Mouse (Mus musculus): ENCODE measurements around the gene Agap2.

Gene Agap2

GRCm38 (mm10) chr10:127075080-127075479 lies at the start of gene Agap2:
TSS of gene Agap2 (plus strand) at chr10:127075284.
- in situ Hi-C loops (cut with MboI; ENCODE audit: unreplicated experiment in 2 of 2): loop anchor here in 1 of 2 experiments (5.0 kb wide), 1 partner anchor 37 kb away; no protein-coding TSS in a partner anchor

- in situ Hi-C loops (cut with MboI; ENCODE audit: unreplicated experiment in 2 of 2): loop anchor here (5.0 kb wide), 1 partner anchor 113 kb away; no protein-coding TSS in a partner anchor
Observed at GRCm38 (mm10) chr10:127030336-127031296, 44.5 kb upstream of the Agap2 start, which contains the start of gene Tsfm. TSS of gene Tsfm (minus strand) at chr10:127030840.

- in situ Hi-C loops (cut with MboI; ENCODE audit: unreplicated experiment in 2 of 2): loop anchor here (5.0 kb wide), 1 partner anchor 116 kb away; no protein-coding TSS in a partner anchor
Observed at GRCm38 (mm10) chr10:127033301-127033741, 41.8 kb upstream of the Agap2 start.

- in situ Hi-C loops (cut with MboI; ENCODE audit: unreplicated experiment in 2 of 2): no loop called here
Observed at GRCm38 (mm10) chr10:127036273-127036672, 38.8 kb upstream of the Agap2 start.

GRCm38 (mm10) chr10:127037641-127038040 lies 37.4 kb upstream of the Agap2 start:
- in situ Hi-C loops (cut with MboI; ENCODE audit: unreplicated experiment in 2 of 2): no loop called here

- in situ Hi-C loops (cut with MboI; ENCODE audit: unreplicated experiment in 2 of 2): no loop called here
Observed at GRCm38 (mm10) chr10:127040569-127041214, 34.4 kb upstream of the Agap2 start.

GRCm38 (mm10) chr10:127041274-127041766 lies 33.8 kb upstream of the Agap2 start, which contains the start of the genes Mettl1 and Eef1akmt3:
TSS of gene Mettl1 (plus strand) at chr10:127041414.
TSS of gene Eef1akmt3 (minus strand) at chr10:127041513.
- in situ Hi-C loops (cut with MboI; ENCODE audit: unreplicated experiment in 2 of 2): no loop called here

GRCm38 (mm10) chr10:127041774-127042338 lies 33.2 kb upstream of the Agap2 start:
- in situ Hi-C loops (cut with MboI; ENCODE audit: unreplicated experiment in 2 of 2): no loop called here

- in situ Hi-C loops (cut with MboI; ENCODE audit: unreplicated experiment in 2 of 2): no loop called here
Observed at GRCm38 (mm10) chr10:127042468-127043115, 32.5 kb upstream of the Agap2 start.

GRCm38 (mm10) chr10:127043187-127043586 lies 31.9 kb upstream of the Agap2 start:
- in situ Hi-C loops (cut with MboI; ENCODE audit: unreplicated experiment in 2 of 2): no loop called here

- in situ Hi-C loops (cut with MboI; ENCODE audit: unreplicated experiment in 2 of 2): no loop called here
Observed at GRCm38 (mm10) chr10:127047954-127048353, 27.1 kb upstream of the Agap2 start, which contains the start of gene Cyp27b1. TSS of gene Cyp27b1 (plus strand) at chr10:127048250.

GRCm38 (mm10) chr10:127048608-127049394 lies 26.3 kb upstream of the Agap2 start:
- in situ Hi-C loops (cut with MboI; ENCODE audit: unreplicated experiment in 2 of 2): no loop called here

GRCm38 (mm10) chr10:127049395-127050118 lies 25.5 kb upstream of the Agap2 start:
- in situ Hi-C loops (cut with MboI; ENCODE audit: unreplicated experiment in 2 of 2): no loop called here

- in situ Hi-C loops (cut with MboI; ENCODE audit: unreplicated experiment in 2 of 2): no loop called here
Observed at GRCm38 (mm10) chr10:127050119-127050474, 25.0 kb upstream of the Agap2 start.

GRCm38 (mm10) chr10:127054646-127055045 lies 20.4 kb upstream of the Agap2 start:
- in situ Hi-C loops (cut with MboI; ENCODE audit: unreplicated experiment in 2 of 2): no loop called here

GRCm38 (mm10) chr10:127055406-127055805 lies 19.7 kb upstream of the Agap2 start:
- in situ Hi-C loops (cut with MboI; ENCODE audit: unreplicated experiment in 2 of 2): no loop called here

- in situ Hi-C loops (cut with MboI; ENCODE audit: unreplicated experiment in 2 of 2): no loop called here
Observed at GRCm38 (mm10) chr10:127056490-127056889, 18.6 kb upstream of the Agap2 start.

- in situ Hi-C loops (cut with MboI; ENCODE audit: unreplicated experiment in 2 of 2): no loop called here
Observed at GRCm38 (mm10) chr10:127058161-127058560, 16.9 kb upstream of the Agap2 start.

- in situ Hi-C loops (cut with MboI; ENCODE audit: unreplicated experiment in 2 of 2): no loop called here
Observed at GRCm38 (mm10) chr10:127058708-127059107, 16.4 kb upstream of the Agap2 start.
